Mouse (Mus musculus) ES-E14 (cell line): ENCODE data around the gene Cacna1d. TPM values are rescaled to one million over a fixed set of nuclear protein-coding genes. Genes with fewer than 3 reads are reported as not detected.

ENCODE experiments used
- DNase-seq: peaks from one replicate; pipeline ENCODE4 v3.0.0-alpha.2; 2013; ENCODE audit warnings: low read depth, low spot score
- H3K27ac ChIP-seq: 2 replicates; pipeline ENCODE4 v1.5.1; 2012; ENCODE audit warnings: low read depth, mild to moderate bottlenecking, low read length, moderate library complexity, mixed read lengths; ENCODE audit not compliant: poor library complexity, insufficient read depth, severe bottlenecking
- H3K36me3 ChIP-seq: 2 replicates; pipeline ENCODE4 v1.6.1; 2012; ENCODE audit warnings: mild to moderate bottlenecking, low read length, moderate library complexity, mixed read lengths; ENCODE audit not compliant: control insufficient read depth, poor library complexity, insufficient read depth, severe bottlenecking
- H3K4me1 ChIP-seq, 2 experiments: fragments of 150-350 bp in 1 of 2; sonication (generic) in 1 of 2; 2 replicates each; pipeline ENCODE4 v1.6.1; 2012; ENCODE audit warnings: low read length in 2 of 2, mild to moderate bottlenecking in 1 of 2, mixed read lengths in 1 of 2; ENCODE audit not compliant: control insufficient read depth in 2 of 2, insufficient read depth in 2 of 2, poor library complexity in 1 of 2
- H3K4me3 ChIP-seq, 2 experiments: fragments of 150-350 bp in 1 of 2; sonication (generic) in 1 of 2; 2 replicates each; pipeline ENCODE4 v1.5.1; 2012; ENCODE audit warnings: low read length in 2 of 2, low read depth in 1 of 2, mild to moderate bottlenecking in 1 of 2, mixed read lengths in 1 of 2; ENCODE audit not compliant: insufficient read depth in 1 of 2, poor library complexity in 1 of 2, severe bottlenecking in 1 of 2
- H3K9ac ChIP-seq: 2 replicates; pipeline ENCODE4 v1.6.1; 2012; ENCODE audit warnings: low read depth, mild to moderate bottlenecking, low read length, mixed read lengths; ENCODE audit not compliant: poor library complexity, insufficient read depth, severe bottlenecking
- H3K9me3 ChIP-seq: fragments of 150-350 bp; sonication (generic); 2 replicates; pipeline ENCODE4 v1.6.1; 2012; ENCODE audit warnings: low read depth, mild to moderate bottlenecking, low read length; ENCODE audit not compliant: control insufficient read depth, insufficient read depth
- CHD2 ChIP-seq: IDR thresholded peaks from 2 replicates; pipeline ENCODE4 v1.6.1; 2014; ENCODE audit warnings: mild to moderate bottlenecking, low read depth, low read length, inconsistent platforms
- HCFC1 ChIP-seq: IDR thresholded peaks from 2 replicates; pipeline ENCODE4 v1.6.1; 2012; ENCODE audit warnings: low read length, inconsistent platforms, borderline replicate concordance; ENCODE audit not compliant: insufficient read depth
- MAFK ChIP-seq: IDR thresholded peaks from 2 replicates; pipeline ENCODE4 v1.6.1; 2014; ENCODE audit warnings: mild to moderate bottlenecking, low read depth, low read length, inconsistent platforms; ENCODE audit not compliant: insufficient read depth
- ZC3H11A ChIP-seq: IDR thresholded peaks from 2 replicates; pipeline ENCODE4 v1.6.1; 2012; ENCODE audit warnings: low read depth, mild to moderate bottlenecking, inconsistent platforms, low read length, borderline replicate concordance
- ZNF384 ChIP-seq: IDR thresholded peaks from 2 replicates; pipeline ENCODE4 v1.6.1; 2012; ENCODE audit warnings: low read depth, low read length, inconsistent platforms
- in situ Hi-C, 2 experiments: fragments of 600-800 bp; cut with MboI; formaldehyde crosslinking; loops; one replicate each; pipeline ENCODE4 v1.15.1; 2025; ENCODE audit warnings: low sequenced_read_pairs in 2 of 2, inconsistent platforms in 1 of 2; ENCODE audit not compliant: unreplicated experiment in 2 of 2
- total RNA-seq: library from RNA; depleted of rRNA; stranded (reverse); fragments of 300-350 nt; gene quantifications from 2 replicates; pipeline ENCODE4 v1.2.3, GENCODE M21; 2012

The Cacna1d gene
- total RNA-seq, 1 experiment = 0.36 TPM

- DNase-seq = no peak
- no peak for TF ChIP-seq ZC3H11A
- TF ChIP-seq ZNF384 = no peak
- TF ChIP-seq HCFC1 = no peak
- TF ChIP-seq CHD2 = no peak
- TF ChIP-seq MAFK = no peak
- Histone ChIP-seq H3K4me3 (peak overlapping the region in 1 of 2 experiments; percentile 66; a peak in 2 of 4 replicates), H3K4me1 (peaks cover 0 to 10% of the 10 kb centered on the region in 2 experiments; a peak in 1 of 4 replicates), H3K9me3 (no peaks in the 10 kb centered on the region), H3K27ac (no peak overlapping the region; the same call in 1 of the 2 replicates), H3K9ac (no peak overlapping the region; the same call in 1 of the 2 replicates), H3K36me3 (no peaks in the 10 kb centered on the region)
- in situ Hi-C loops = no loop called here
Measured at GRCm38 (mm10) chr14:30430026-30430425, 61.2 kb downstream of the Cacna1d start.

GRCm38 (mm10) chr14:30429606-30430005 is 61.6 kb downstream of the Cacna1d start:
- Histone ChIP-seq H3K27ac (no peak overlapping the region; the same call in 1 of the 2 replicates), H3K9me3 (no peaks in the 10 kb centered on the region), H3K9ac (no peak overlapping the region), H3K36me3 (no peaks in the 10 kb centered on the region), H3K4me1 (peaks cover 0 to 10% of the 10 kb centered on the region in 2 experiments; a peak in 1 of 4 replicates), H3K4me3 (peak overlapping the region in 1 of 2 experiments; percentile 66; a peak in 2 of 4 replicates)
- in situ Hi-C loops = no loop called here
- no peak for DNase-seq
- TF ChIP-seq CHD2 (no peak), HCFC1 (no peak), ZNF384 (no peak), ZC3H11A (no peak), MAFK (no peak)

DNA sequence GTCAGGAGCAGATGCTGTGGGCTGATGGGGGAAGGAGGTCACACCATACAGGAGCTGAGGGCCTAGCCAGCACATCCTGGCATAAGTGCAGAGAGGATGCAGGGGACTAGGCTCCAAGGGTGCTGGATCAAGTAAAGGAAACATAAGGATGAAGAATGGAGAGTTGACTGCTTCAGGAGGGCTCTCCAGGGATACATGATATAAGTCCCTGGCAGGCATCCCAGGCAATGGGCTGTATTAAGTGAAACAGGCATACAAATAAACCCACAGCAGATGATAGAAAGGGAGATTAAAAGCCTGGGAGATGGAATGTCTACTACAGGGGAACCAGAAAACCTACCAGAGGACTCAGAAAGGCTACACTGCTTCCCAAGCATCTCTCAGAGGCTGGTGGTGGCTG is 62.5 kb downstream of the Cacna1d start:
- Histone ChIP-seq H3K4me3 (no peak overlapping the region), H3K9me3 (no peaks in the 10 kb centered on the region), H3K9ac (no peak overlapping the region), H3K36me3 (no peaks in the 10 kb centered on the region), H3K4me1 (peaks cover 0 to 10% of the 10 kb centered on the region in 2 experiments; a peak in 1 of 4 replicates), H3K27ac (no peak overlapping the region)
- in situ Hi-C loops = no loop called here
- no peak for TF ChIP-seq MAFK
- TF ChIP-seq HCFC1 = no peak
- TF ChIP-seq ZC3H11A = no peak
- no peak for TF ChIP-seq CHD2
- no peak for TF ChIP-seq ZNF384
- DNase-seq = no peak

DNA sequence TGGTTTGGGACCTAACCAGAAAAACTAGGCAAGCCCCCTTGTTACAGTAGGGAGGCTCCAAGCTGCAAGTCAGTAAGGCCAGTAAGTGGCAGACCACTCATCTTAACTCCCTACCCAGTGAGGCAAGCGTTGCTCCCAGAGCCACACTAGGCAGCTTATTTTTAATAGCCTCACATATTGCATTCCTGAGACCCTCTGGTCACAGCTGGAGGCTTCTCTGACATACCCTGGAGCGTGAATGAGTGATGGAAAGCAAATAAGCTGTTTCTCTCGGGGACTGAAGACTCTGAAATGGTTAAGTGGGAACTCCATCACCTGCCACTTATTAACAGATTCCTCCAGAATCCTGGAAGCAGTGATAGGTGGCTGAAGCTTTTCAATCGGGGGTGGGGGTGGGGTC is 65.4 kb downstream of the Cacna1d start:
- H3K9ac ChIP-seq = no peak overlapping the region
- no peak for DNase-seq
- H3K36me3 ChIP-seq = no peaks in the 10 kb centered on the region
- in situ Hi-C loops = no loop called here
- no peak overlapping the region for H3K27ac ChIP-seq
- TF ChIP-seq CHD2 (no peak), MAFK (no peak), HCFC1 (no peak), ZNF384 (no peak), ZC3H11A (no peak)
- H3K4me3 ChIP-seq = no peak overlapping the region
- H3K9me3 ChIP-seq = no peaks in the 10 kb centered on the region
- H3K4me1 ChIP-seq = peaks cover 0 to 8% of the 10 kb centered on the region in 2 experiments; a peak in 1 of 4 replicates
